In the genomic region with DNA sequence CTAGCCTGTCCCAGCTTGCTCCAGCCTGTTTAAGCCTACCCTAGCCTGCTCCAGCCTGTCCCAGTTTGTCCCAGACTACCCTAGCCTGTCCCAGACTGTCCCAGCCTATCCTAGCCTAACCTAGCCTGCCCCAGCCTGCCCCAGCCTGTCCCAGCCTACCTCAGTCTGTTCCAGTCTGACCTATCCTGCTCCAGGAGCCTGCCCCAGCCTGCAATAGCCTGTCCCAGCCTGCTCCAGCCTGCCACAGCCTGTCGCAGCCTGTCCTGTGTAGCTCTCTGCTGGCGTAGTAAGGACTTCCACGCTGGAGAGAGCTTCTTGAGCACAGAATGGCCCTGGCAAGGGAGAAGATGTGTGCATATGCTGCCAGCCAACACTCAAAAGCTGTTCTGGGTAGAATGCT, we compare ENCODE assay signal across 11 mouse cellular contexts.
DNase-seq lines count a peak whose midpoint lies in the region; ATAC-seq and TF ChIP-seq lines count a peak whose summit lies in the region.
"Had no signal": no experiment of that assay in that cellular context is flagged by ENCODE, and none has a peak within 500 bp of the region (broad histone marks: within the 10 kb centered on the region; RNA-seq: fewer than 3 reads in every experiment).

No protein-coding gene starts in this region.

- no peak overlapping the region for H3K4me2 ChIP-seq in heart, embryonic 15.5 days
- no peak overlapping the region for H3K4me2 ChIP-seq in heart, embryonic 12.5 days
- H3K4me2 ChIP-seq in lung, postnatal 0 days (replicated peaks; ENCODE audit: low read depth, low read length): no peak overlapping the region
- H3K4me2 ChIP-seq in hindbrain, embryonic 12.5 days (replicated peaks): no peak overlapping the region

- no peak overlapping the region for H3K27ac ChIP-seq in heart, embryonic 15.5 days
- no peak overlapping the region for H3K27ac ChIP-seq in heart, embryonic 12.5 days (ENCODE audit: poor library complexity, severe bottlenecking)
- no peak overlapping the region for H3K27ac ChIP-seq in lung, postnatal 0 days (ENCODE audit: low read length)
- no peak overlapping the region for H3K27ac ChIP-seq in hindbrain, embryonic 12.5 days

- H3K4me1 ChIP-seq in heart, embryonic 15.5 days (replicated peaks): no peaks in the 10 kb centered on the region
- H3K4me1 ChIP-seq in heart, embryonic 12.5 days (replicated peaks): peaks cover 6% of the 10 kb centered on the region
- H3K4me1 ChIP-seq in lung, postnatal 0 days (ENCODE audit: insufficient read depth, low read depth, low read length): no peaks in the 10 kb centered on the region
- H3K4me1 ChIP-seq in hindbrain, embryonic 12.5 days: peaks cover 6% of the 10 kb centered on the region; the same call in 1 of the 2 replicates

- WGBS in heart, embryonic 15.5 days: 35% methylated on average over 3 of the region's 3 CpGs
- WGBS in heart, embryonic 12.5 days: 41% methylated on average over 3 of the region's 3 CpGs
- WGBS in lung, postnatal 0 days: 34% methylated on average over 3 of the region's 3 CpGs
- 59% methylated on average over 3 of the region's 3 CpGs for WGBS in hindbrain, embryonic 12.5 days

- H3K36me3 ChIP-seq in heart, embryonic 15.5 days: no peaks in the 10 kb centered on the region
- H3K36me3 ChIP-seq in heart, embryonic 12.5 days: no peaks in the 10 kb centered on the region
- no peaks in the 10 kb centered on the region for H3K36me3 ChIP-seq in lung, postnatal 0 days (ENCODE audit: insufficient read depth, low read length)
- H3K36me3 ChIP-seq in hindbrain, embryonic 12.5 days: no peaks in the 10 kb centered on the region

- no peak for TF ChIP-seq EP300 in lung, postnatal 0 days (IDR thresholded peaks at IDR 0.05)

- H3K9me3 ChIP-seq in heart, embryonic 15.5 days (replicated peaks): no peaks in the 10 kb centered on the region
- H3K9me3 ChIP-seq in heart, embryonic 12.5 days (replicated peaks): no peaks in the 10 kb centered on the region
- H3K9me3 ChIP-seq in lung, postnatal 0 days (ENCODE audit: low read length): no peaks in the 10 kb centered on the region
- no peaks in the 10 kb centered on the region for H3K9me3 ChIP-seq in hindbrain, embryonic 12.5 days (replicated peaks)

- ATAC-seq in heart, embryonic 15.5 days (replicated peaks; ENCODE audit: insufficient number of reproducible peaks, insufficient read depth, low FRiP score, low read depth): peak; percentile 43; the same call in 1 of the 2 replicates
- no peak for ATAC-seq in heart, embryonic 12.5 days (ENCODE audit: insufficient number of reproducible peaks, low FRiP score)
- ATAC-seq in lung, postnatal 0 days: 0 out of 2 replicates have a peak, but pooled peaks have one; percentile 12
- ATAC-seq in granulocyte monocyte progenitor cell, adult 5-6 weeks (replicated peaks; ENCODE audit: poor library complexity, severe bottlenecking): 0 out of 2 replicates have a peak, but pooled peaks have one; percentile 7
- ATAC-seq in megakaryocyte-erythroid progenitor cell, adult 5-6 weeks (replicated peaks; ENCODE audit: low FRiP score, low TSS enrichment, poor library complexity, severe bottlenecking): peak; percentile 26; the same call in 1 of the 2 replicates
- ATAC-seq in hindbrain, embryonic 12.5 days (ENCODE audit: low FRiP score): no peak
- ATAC-seq: CD4-positive, CD25-positive, alpha-beta regulatory T cell, adult 4 months had no signal

- H3K27me3 ChIP-seq in heart, embryonic 15.5 days: no peaks in the 10 kb centered on the region
- H3K27me3 ChIP-seq in heart, embryonic 12.5 days (replicated peaks): 0 out of 2 replicates have a peak, but pooled peaks cover 5% of the 10 kb centered on the region
- H3K27me3 ChIP-seq in lung, postnatal 0 days (replicated peaks; ENCODE audit: insufficient read depth, low read length): no peaks in the 10 kb centered on the region
- no peaks in the 10 kb centered on the region for H3K27me3 ChIP-seq in hindbrain, embryonic 12.5 days

- no peak for TF ChIP-seq CTCF in lung, postnatal 0 days (IDR thresholded peaks at IDR 0.05)

- DNase-seq in lung, postnatal 0 days (ENCODE audit: low spot score): no peak
- DNase-seq in lung, adult 18-20 months: no peak
- no peak for DNase-seq in adrenal gland, postnatal 10 days
- DNase-seq: kidney, adult 9 months; thymus, postnatal 36 days had no signal

- H3K9ac ChIP-seq in heart, embryonic 15.5 days: no peak overlapping the region
- H3K9ac ChIP-seq in heart, embryonic 12.5 days: no peak overlapping the region
- H3K9ac ChIP-seq in lung, postnatal 0 days (replicated peaks; ENCODE audit: low read depth): no peak overlapping the region
- H3K9ac ChIP-seq in hindbrain, embryonic 12.5 days: no peak overlapping the region

- H3K4me3 ChIP-seq in heart, embryonic 15.5 days: no peak overlapping the region
- no peak overlapping the region for H3K4me3 ChIP-seq in heart, embryonic 12.5 days
- no peak overlapping the region for H3K4me3 ChIP-seq in lung, postnatal 0 days (ENCODE audit: low read depth, low read length)
- H3K4me3 ChIP-seq in hindbrain, embryonic 12.5 days: no peak overlapping the region

Comparison
In these comparisons a context has a peak if more than half of its experiments do, and no peak if none do; other contexts are left out.
1. ATAC-seq: peak in heart, embryonic 15.5 days (single experiment), lung, postnatal 0 days (single experiment), granulocyte monocyte progenitor cell, adult 5-6 weeks (single experiment) and megakaryocyte-erythroid progenitor cell, adult 5-6 weeks (single experiment); none in heart, embryonic 12.5 days (single experiment) and hindbrain, embryonic 12.5 days (single experiment).